Mouse (Mus musculus) liver, adult 2 months (tissue): ENCODE data around the gene Olfml2b.

Experiments
- CTCF ChIP-seq: fragments of 200-500 bp; IDR thresholded peaks from 2 replicates; pipeline ENCODE4 v1.5.1; 2011; ENCODE audit warnings: low read depth, low read length, control low read depth
- POLR2A ChIP-seq: fragments of 200-500 bp; IDR thresholded peaks from 2 replicates; pipeline ENCODE4 v1.6.1; 2011; ENCODE audit warnings: low read length, control low read depth; ENCODE audit not compliant: insufficient read depth; ENCODE audit errors: extremely low read depth

GRCm38 (mm10) chr1:170665200-170665599 lies 20.9 kb downstream of the Olfml2b start:
- TF ChIP-seq CTCF (no peak), POLR2A (no peak)
